Mouse (Mus musculus): ENCODE results near the gene Ssu72. TPM values are rescaled to one million over a fixed set of nuclear protein-coding genes. Genes with fewer than 3 reads are reported as not detected.

Gene Ssu72
- polyA plus RNA-seq, 1 experiment from 2014 or later, result 171 TPM

GRCm38 (mm10) chr4:155696261-155697255 is 8.0 kb upstream of the Ssu72 start:
- Histone ChIP-seq H3K4me3 (ENCODE audit: low read depth, low read length) (no peak overlapping the region), H3K4me1 (replicated peaks; ENCODE audit: control insufficient read depth, insufficient read depth, low read length) (no peaks in the 10 kb centered on the region), H3K9me3 (ENCODE audit: control insufficient read depth) (no peaks in the 10 kb centered on the region), H3K27me3 (replicated peaks; ENCODE audit: control insufficient read depth, insufficient read depth, low read length) (no peaks in the 10 kb centered on the region), H3K4me2 (replicated peaks; ENCODE audit: low read depth) (no peak overlapping the region), H3K9ac (ENCODE audit: low read depth, low read length) (no peak overlapping the region), H3K27ac (ENCODE audit: low read depth, low read length) (no peak overlapping the region), H3K36me3 (ENCODE audit: control insufficient read depth, insufficient read depth) (no peaks in the 10 kb centered on the region)
- no peak for ATAC-seq
- 67% methylated on average over 16 of the region's 16 CpGs for WGBS
- TF ChIP-seq CTCF (IDR thresholded peaks at IDR 0.05; ENCODE audit: low read depth), result no peak

DNA sequence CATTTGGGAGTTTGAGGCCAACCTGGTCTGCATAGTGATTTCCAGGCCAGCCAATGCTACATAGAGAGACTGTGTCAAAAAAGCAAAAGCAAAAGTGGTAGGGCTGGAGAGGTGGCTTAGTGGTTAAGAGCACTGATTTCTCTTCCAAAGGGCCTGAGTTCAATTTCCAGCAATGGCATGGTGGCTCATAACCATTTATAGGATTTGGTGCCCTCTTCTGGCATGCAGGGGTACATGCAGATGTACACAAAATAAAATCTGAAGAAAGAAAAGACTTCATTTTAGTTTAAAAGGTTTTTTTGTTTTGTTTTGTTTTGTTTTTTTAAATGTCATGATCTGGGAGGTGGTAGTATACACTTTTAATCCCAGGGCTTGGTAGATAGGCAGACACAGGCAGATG is 4.2 kb upstream of the Ssu72 start:
- ATAC-seq, result no peak
- Histone ChIP-seq H3K36me3 (ENCODE audit: control insufficient read depth, insufficient read depth) (no peaks in the 10 kb centered on the region), H3K27me3 (replicated peaks; ENCODE audit: control insufficient read depth, insufficient read depth, low read length) (no peaks in the 10 kb centered on the region), H3K4me2 (replicated peaks; ENCODE audit: low read depth) (no peak overlapping the region), H3K4me1 (replicated peaks; ENCODE audit: control insufficient read depth, insufficient read depth, low read length) (no peaks in the 10 kb centered on the region), H3K27ac (ENCODE audit: low read depth, low read length) (no peak overlapping the region), H3K9ac (ENCODE audit: low read depth, low read length) (no peak overlapping the region), H3K4me3 (ENCODE audit: low read depth, low read length) (no peak overlapping the region), H3K9me3 (ENCODE audit: control insufficient read depth) (no peaks in the 10 kb centered on the region)
- TF ChIP-seq CTCF (IDR thresholded peaks at IDR 0.05; ENCODE audit: low read depth), result peak; percentile 83

GRCm38 (mm10) chr4:155703425-155703929 is 1.1 kb upstream of the Ssu72 start:
- no peak for TF ChIP-seq CTCF (IDR thresholded peaks at IDR 0.05; ENCODE audit: low read depth)
- no peaks in the 10 kb centered on the region for H3K9me3 ChIP-seq (ENCODE audit: control insufficient read depth)
- WGBS, result 90% methylated on average over 4 of the region's 4 CpGs
- H3K27ac ChIP-seq (ENCODE audit: low read depth, low read length), result no peak overlapping the region
- no peak for ATAC-seq
- H3K4me2 ChIP-seq (replicated peaks; ENCODE audit: low read depth), result no peak overlapping the region
- 0 out of 2 replicates have a peak, but pooled peaks cover 4% of the 10 kb centered on the region for H3K36me3 ChIP-seq (ENCODE audit: control insufficient read depth, insufficient read depth)
- H3K27me3 ChIP-seq (replicated peaks; ENCODE audit: control insufficient read depth, insufficient read depth, low read length), result no peaks in the 10 kb centered on the region
- H3K9ac ChIP-seq (ENCODE audit: low read depth, low read length), result no peak overlapping the region
- no peaks in the 10 kb centered on the region for H3K4me1 ChIP-seq (replicated peaks; ENCODE audit: control insufficient read depth, insufficient read depth, low read length)
- no peak overlapping the region for H3K4me3 ChIP-seq (ENCODE audit: low read depth, low read length)

DNA sequence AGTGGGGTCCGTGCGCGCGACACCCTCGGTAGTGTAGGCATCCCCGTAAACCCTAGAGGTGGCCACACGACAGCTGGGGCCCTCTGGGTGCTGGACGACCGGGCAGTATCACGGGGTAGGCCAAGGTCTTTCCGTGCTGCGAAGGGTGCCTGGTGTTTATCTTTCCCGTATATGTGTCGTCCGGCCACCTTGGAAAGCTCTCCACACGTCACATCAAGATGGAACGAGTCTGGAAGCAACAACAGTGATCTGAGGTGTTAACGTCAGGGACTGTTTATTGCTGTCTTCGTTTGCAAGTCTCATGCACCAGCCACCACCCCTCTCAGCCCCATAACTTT is 961 bp downstream of the Ssu72 start:
- no peak for TF ChIP-seq CTCF (IDR thresholded peaks at IDR 0.05; ENCODE audit: low read depth)
- peak overlapping the region; percentile 95 for H3K9ac ChIP-seq (ENCODE audit: low read depth, low read length)
- H3K4me1 ChIP-seq (replicated peaks; ENCODE audit: control insufficient read depth, insufficient read depth, low read length), result no peaks in the 10 kb centered on the region
- H3K9me3 ChIP-seq (ENCODE audit: control insufficient read depth), result no peaks in the 10 kb centered on the region
- 0 out of 2 replicates have a peak, but pooled peaks cover 4% of the 10 kb centered on the region for H3K36me3 ChIP-seq (ENCODE audit: control insufficient read depth, insufficient read depth)
- peak overlapping the region; percentile 99 for H3K27ac ChIP-seq (ENCODE audit: low read depth, low read length)
- WGBS, result under 1% methylated on average over 19 of the region's 19 CpGs
- no peak for ATAC-seq
- peak overlapping the region; percentile 95 for H3K4me3 ChIP-seq (ENCODE audit: low read depth, low read length)
- no peaks in the 10 kb centered on the region for H3K27me3 ChIP-seq (replicated peaks; ENCODE audit: control insufficient read depth, insufficient read depth, low read length)
- peak overlapping the region; percentile 74 for H3K4me2 ChIP-seq (replicated peaks; ENCODE audit: low read depth)

- Histone ChIP-seq H3K27me3 (replicated peaks; ENCODE audit: control insufficient read depth, insufficient read depth, low read length) (no peaks in the 10 kb centered on the region), H3K4me1 (replicated peaks; ENCODE audit: control insufficient read depth, insufficient read depth, low read length) (no peaks in the 10 kb centered on the region), H3K4me3 (ENCODE audit: low read depth, low read length) (no peak overlapping the region), H3K9ac (ENCODE audit: low read depth, low read length) (no peak overlapping the region), H3K27ac (ENCODE audit: low read depth, low read length) (no peak overlapping the region), H3K4me2 (replicated peaks; ENCODE audit: low read depth) (no peak overlapping the region), H3K9me3 (ENCODE audit: control insufficient read depth) (no peaks in the 10 kb centered on the region), H3K36me3 (ENCODE audit: control insufficient read depth, insufficient read depth) (0 out of 2 replicates have a peak, but pooled peaks cover 4% of the 10 kb centered on the region)
- no peak for ATAC-seq
- TF ChIP-seq CTCF (IDR thresholded peaks at IDR 0.05; ENCODE audit: low read depth), result no peak
- WGBS, result 55% methylated on average over 2 of the region's 2 CpGs
Observed at GRCm38 (mm10) chr4:155708582-155708981, 4.0 kb downstream of the Ssu72 start.

- Histone ChIP-seq H3K36me3 (ENCODE audit: control insufficient read depth, insufficient read depth) (0 out of 2 replicates have a peak, but pooled peaks cover 4% of the 10 kb centered on the region), H3K9ac (ENCODE audit: low read depth, low read length) (no peak overlapping the region), H3K9me3 (ENCODE audit: control insufficient read depth) (no peaks in the 10 kb centered on the region), H3K4me2 (replicated peaks; ENCODE audit: low read depth) (no peak overlapping the region), H3K4me3 (ENCODE audit: low read depth, low read length) (no peak overlapping the region), H3K27ac (ENCODE audit: low read depth, low read length) (no peak overlapping the region), H3K27me3 (replicated peaks; ENCODE audit: control insufficient read depth, insufficient read depth, low read length) (no peaks in the 10 kb centered on the region), H3K4me1 (replicated peaks; ENCODE audit: control insufficient read depth, insufficient read depth, low read length) (no peaks in the 10 kb centered on the region)
- TF ChIP-seq CTCF (IDR thresholded peaks at IDR 0.05; ENCODE audit: low read depth), result no peak
- no peak for ATAC-seq
Observed at GRCm38 (mm10) chr4:155708988-155709387, 4.4 kb downstream of the Ssu72 start.

Measured in intestine, postnatal 0 days (tissue).